Mouse (Mus musculus) erythroblast, embryonic 14.5 days (primary cell): ENCODE results near the gene Hexim1. TPM values are rescaled to one million over a fixed set of nuclear protein-coding genes. Genes with fewer than 3 reads are reported as not detected.

Experiments
- H3K27me3 ChIP-seq: 2 replicates; pipeline ENCODE4 v1.6.1; 2012; ENCODE audit warnings: inconsistent platforms; ENCODE audit not compliant: control insufficient read depth
- H3K36me3 ChIP-seq: 2 replicates; pipeline ENCODE4 v1.6.1; 2012; ENCODE audit warnings: mild to moderate bottlenecking, inconsistent platforms; ENCODE audit not compliant: control insufficient read depth
- H3K4me1 ChIP-seq: 2 replicates; pipeline ENCODE4 v1.6.1; 2012; ENCODE audit warnings: inconsistent platforms; ENCODE audit not compliant: control insufficient read depth
- H3K4me3 ChIP-seq: replicated peaks from 2 replicates; pipeline ENCODE3; 2012; ENCODE audit warnings: moderate library complexity, mild to moderate bottlenecking, inconsistent platforms
- H3K9me3 ChIP-seq: 2 replicates; pipeline ENCODE4 v1.6.1; 2012; ENCODE audit warnings: low read length, inconsistent platforms, mixed read lengths; ENCODE audit not compliant: control insufficient read depth
- GATA1 ChIP-seq: IDR thresholded peaks from 2 replicates; pipeline ENCODE4 v1.6.1; 2012; ENCODE audit warnings: low read length, inconsistent platforms, mixed read lengths
- TAL1 ChIP-seq: IDR thresholded peaks from 3 replicates; pipeline ENCODE4 v1.6.1; 2012; ENCODE audit warnings: low read length, inconsistent platforms, mixed read lengths
- polyA plus RNA-seq: library from polyadenylated mRNA; stranded (reverse); fragments of >175 nt; gene quantifications from 2 replicates; pipeline ENCODE4 v1.2.3, GENCODE M21; 2012

Gene Hexim1
- polyA plus RNA-seq, 1 experiment: 7.6 TPM

GRCm38 (mm10) chr11:103141101-103141943, 25.3 kb downstream of the Hexim1 start:
- no peak overlapping the region for H3K4me3 ChIP-seq
- TF ChIP-seq GATA1: no peak
- no peak for TF ChIP-seq TAL1
- peaks cover 34% of the 10 kb centered on the region for H3K36me3 ChIP-seq
- no peaks in the 10 kb centered on the region for H3K9me3 ChIP-seq
- H3K4me1 ChIP-seq: peaks cover 30% of the 10 kb centered on the region
- no peaks in the 10 kb centered on the region for H3K27me3 ChIP-seq

- Histone ChIP-seq H3K36me3 (peaks cover 34% of the 10 kb centered on the region), H3K9me3 (no peaks in the 10 kb centered on the region), H3K27me3 (no peaks in the 10 kb centered on the region), H3K4me1 (peaks cover 27% of the 10 kb centered on the region), H3K4me3 (no peak overlapping the region)
- TF ChIP-seq TAL1: no peak
- TF ChIP-seq GATA1: no peak
Measured at GRCm38 (mm10) chr11:103141944-103142255, 25.9 kb downstream of the Hexim1 start.

- TF ChIP-seq GATA1 (no peak), TAL1 (no peak)
- Histone ChIP-seq H3K27me3 (no peaks in the 10 kb centered on the region), H3K36me3 (peaks cover 29% of the 10 kb centered on the region), H3K4me1 (peaks cover 27% of the 10 kb centered on the region), H3K4me3 (no peak overlapping the region), H3K9me3 (no peaks in the 10 kb centered on the region)
Measured at GRCm38 (mm10) chr11:103142441-103143182, 26.6 kb downstream of the Hexim1 start.

- Histone ChIP-seq H3K36me3 (peaks cover 12% of the 10 kb centered on the region), H3K27me3 (no peaks in the 10 kb centered on the region), H3K4me3 (no peak overlapping the region), H3K4me1 (peaks cover 27% of the 10 kb centered on the region), H3K9me3 (no peaks in the 10 kb centered on the region)
- TF ChIP-seq GATA1: no peak
- no peak for TF ChIP-seq TAL1
Measured at GRCm38 (mm10) chr11:103144309-103145285, 28.6 kb downstream of the Hexim1 start.

- TF ChIP-seq TAL1 (no peak), GATA1 (no peak)
Measured at GRCm38 (mm10) chr11:103146386-103146785, 30.4 kb downstream of the Hexim1 start.

GRCm38 (mm10) chr11:103147766-103148165, 31.7 kb downstream of the Hexim1 start:
- Histone ChIP-seq H3K36me3 (no peaks in the 10 kb centered on the region), H3K9me3 (no peaks in the 10 kb centered on the region), H3K4me1 (peaks cover 17% of the 10 kb centered on the region), H3K27me3 (no peaks in the 10 kb centered on the region), H3K4me3 (no peak overlapping the region)
- no peak for TF ChIP-seq GATA1
- TF ChIP-seq TAL1: no peak

More at GRCm38 (mm10) chr11:103146386-103146785, 30.4 kb downstream of the Hexim1 start:
- no peaks in the 10 kb centered on the region for H3K36me3 ChIP-seq
- no peaks in the 10 kb centered on the region for H3K27me3 ChIP-seq
- H3K4me3 ChIP-seq: no peak overlapping the region
- H3K4me1 ChIP-seq: peaks cover 24% of the 10 kb centered on the region
- H3K9me3 ChIP-seq: no peaks in the 10 kb centered on the region

- Histone ChIP-seq H3K4me3 (no peak overlapping the region), H3K9me3 (no peaks in the 10 kb centered on the region), H3K4me1 (peaks cover 5% of the 10 kb centered on the region), H3K27me3 (no peaks in the 10 kb centered on the region), H3K36me3 (no peaks in the 10 kb centered on the region)
- TF ChIP-seq GATA1: no peak
- TF ChIP-seq TAL1: no peak
Measured at GRCm38 (mm10) chr11:103149771-103150170, 33.7 kb downstream of the Hexim1 start.

GRCm38 (mm10) chr11:103158621-103159478, 42.8 kb downstream of the Hexim1 start:
- no peaks in the 10 kb centered on the region for H3K9me3 ChIP-seq
- H3K4me1 ChIP-seq: peaks cover 15% of the 10 kb centered on the region

More at GRCm38 (mm10) chr11:103158621-103159478, 42.8 kb downstream of the Hexim1 start:
- Histone ChIP-seq H3K36me3 (no peaks in the 10 kb centered on the region), H3K27me3 (no peaks in the 10 kb centered on the region), H3K4me3 (peak overlapping the region; percentile 58)
- TF ChIP-seq GATA1 (no peak), TAL1 (no peak)
